Mouse (Mus musculus) thymus, adult 2 months (tissue): ENCODE results near the gene Gm49405.
"Not testable (repeated sequence)": the region's sequence is repeated elsewhere in the genome, so short reads cannot be mapped to it uniquely, and the experiment has no call there.

Experiments used
- CTCF ChIP-seq: fragments of 200-500 bp; IDR thresholded peaks from 2 replicates; pipeline ENCODE4 v1.5.1; 2012; ENCODE audit warnings: mild to moderate bottlenecking, control low read depth, low read length, moderate library complexity, borderline replicate concordance; ENCODE audit not compliant: control insufficient read depth, poor library complexity, insufficient read depth; ENCODE audit errors: extremely low read depth
- POLR2A ChIP-seq: fragments of 200-500 bp; IDR thresholded peaks from 2 replicates; pipeline ENCODE4 v1.6.1; 2012; ENCODE audit warnings: mild to moderate bottlenecking, low read length, control low read depth, moderate library complexity; ENCODE audit not compliant: control insufficient read depth, poor library complexity, insufficient read depth; ENCODE audit errors: extremely low read depth

GRCm38 (mm10) chr19:4040941-4041340, 40.5 kb downstream of the Gm49405 start:
- TF ChIP-seq CTCF, POLR2A: not testable (repeated sequence)
